Mouse (Mus musculus) kidney, postnatal 4 days (tissue): ENCODE data around the gene Trim2.
A peak's percentile ranks its signal among the peaks of the same experiment; 100 is the strongest.

ENCODE experiments used
- DNase-seq, 2 experiments: peaks; one replicate each; pipeline ENCODE4 v3.0.0; 2021; ENCODE audit warnings: mixed read lengths in 2 of 2

Trim2 gene

DNA sequence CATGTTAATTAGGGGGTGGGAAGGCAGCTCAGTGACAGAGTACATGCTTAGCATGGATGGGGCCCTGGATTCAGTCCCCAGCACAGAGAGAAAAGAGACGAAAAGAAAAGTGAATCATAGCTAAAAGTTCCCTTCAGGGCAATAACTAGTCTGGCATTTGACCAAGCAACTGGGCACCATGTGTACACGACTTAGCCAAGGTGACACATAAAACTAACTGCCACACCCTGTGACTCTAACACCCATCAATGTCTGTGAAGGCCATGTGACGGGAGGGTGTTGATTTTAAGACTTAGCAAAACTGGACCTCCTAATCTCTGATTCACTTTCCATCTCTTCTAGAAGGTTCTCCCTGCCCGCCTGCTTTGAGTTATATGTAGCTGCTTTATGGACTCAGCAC is 12.2 kb upstream of the Trim2 start:
- no peak for DNase-seq

DNA sequence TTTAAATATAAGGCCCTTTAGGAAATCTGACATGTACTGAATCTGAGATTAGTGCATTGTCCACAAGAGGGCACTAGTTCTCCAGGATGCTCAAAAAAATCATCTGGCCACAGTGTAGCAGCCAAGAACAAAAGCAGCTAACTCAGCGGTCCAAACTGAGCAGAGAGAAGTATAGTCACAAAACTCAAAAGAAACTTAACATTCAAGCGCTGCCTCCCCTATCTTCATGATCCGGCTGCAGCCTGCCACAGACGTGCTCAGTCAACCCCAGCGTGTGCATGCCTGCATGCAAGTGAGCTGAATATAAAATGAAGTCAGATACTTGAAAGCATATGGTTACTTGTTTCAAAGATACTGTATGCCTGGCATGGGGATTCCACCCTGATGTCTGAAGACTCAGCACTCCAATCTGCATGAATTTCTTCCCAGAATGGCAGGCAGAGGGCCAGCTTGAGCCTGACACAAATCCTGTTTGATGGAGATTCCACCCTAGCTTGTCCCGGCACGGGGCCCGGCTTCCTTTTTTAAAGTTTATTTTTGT is 8.0 kb upstream of the Trim2 start:
- peak; percentile 47 to 65 for DNase-seq

DNA sequence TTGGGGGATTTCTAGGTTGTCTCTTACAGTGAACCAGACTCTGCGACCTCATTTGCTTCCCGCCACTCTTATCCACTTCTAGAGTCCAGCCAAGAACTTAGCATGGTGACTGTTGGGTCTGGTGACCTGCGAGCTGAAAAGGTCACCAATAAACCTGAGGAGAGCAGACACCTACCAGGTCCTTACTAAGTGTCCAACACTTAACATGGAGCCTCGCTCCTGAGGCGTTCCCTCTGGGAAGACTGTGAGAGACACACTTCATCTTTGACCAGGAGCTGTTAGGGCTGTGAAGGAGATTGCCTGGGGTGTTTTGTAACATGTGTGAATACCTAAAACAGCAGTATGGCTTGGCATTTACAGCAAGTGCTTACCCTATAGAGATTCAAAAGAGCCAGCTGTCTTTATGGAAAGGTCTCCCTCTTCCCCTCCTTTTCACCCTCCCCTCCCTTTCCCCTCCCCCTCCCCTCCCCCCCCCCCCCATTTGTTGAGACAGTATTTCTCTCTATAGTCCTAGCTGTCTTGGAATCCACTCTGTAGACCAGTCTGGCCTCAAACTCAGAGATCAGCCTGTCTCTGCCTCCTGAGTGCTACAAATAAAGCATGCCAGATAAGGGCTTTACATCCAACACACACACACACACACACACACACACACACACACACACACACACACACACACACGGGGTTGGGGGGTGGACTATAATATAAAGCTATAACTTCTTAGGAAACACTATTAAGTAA is 7.3 kb upstream of the Trim2 start:
- DNase-seq, result no peak

DNA sequence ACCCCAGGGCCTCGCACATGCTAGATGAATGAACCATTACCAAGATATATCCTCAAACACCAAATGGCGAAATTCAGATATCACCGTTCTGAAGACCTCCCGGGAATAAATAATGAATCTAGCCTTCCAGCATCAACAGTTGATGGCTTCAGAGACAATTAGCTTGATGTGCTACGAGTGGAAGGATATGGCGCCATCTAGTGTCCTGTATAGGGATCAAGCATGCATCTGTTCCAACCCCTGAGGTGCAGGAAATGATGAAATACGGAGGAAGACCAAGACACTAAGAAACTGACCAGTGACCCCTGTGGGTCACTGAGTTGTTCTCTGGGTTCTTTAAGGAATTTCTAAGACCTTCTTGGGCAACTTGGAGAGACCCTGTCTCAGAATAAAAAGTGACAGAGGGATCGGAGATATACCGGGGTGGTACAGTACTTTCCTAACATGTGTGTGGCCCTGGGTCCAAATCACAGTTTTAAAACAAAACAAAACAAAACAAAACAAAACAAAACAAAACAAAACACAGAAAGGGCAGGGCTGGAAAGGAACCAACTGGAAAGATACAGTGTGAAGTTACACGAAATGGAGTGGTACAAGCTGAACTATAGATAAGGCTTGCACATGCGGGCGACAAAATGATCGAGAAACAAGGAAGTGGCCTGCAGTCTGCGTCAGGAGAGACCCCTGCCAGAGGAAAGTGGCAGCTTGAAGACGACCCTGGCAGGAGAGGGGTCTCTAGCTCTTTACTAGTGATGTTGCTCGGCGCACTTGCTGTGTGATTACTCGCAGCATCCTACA is 6.5 kb upstream of the Trim2 start:
- DNase-seq, result peak; percentile 56 to 73

DNA sequence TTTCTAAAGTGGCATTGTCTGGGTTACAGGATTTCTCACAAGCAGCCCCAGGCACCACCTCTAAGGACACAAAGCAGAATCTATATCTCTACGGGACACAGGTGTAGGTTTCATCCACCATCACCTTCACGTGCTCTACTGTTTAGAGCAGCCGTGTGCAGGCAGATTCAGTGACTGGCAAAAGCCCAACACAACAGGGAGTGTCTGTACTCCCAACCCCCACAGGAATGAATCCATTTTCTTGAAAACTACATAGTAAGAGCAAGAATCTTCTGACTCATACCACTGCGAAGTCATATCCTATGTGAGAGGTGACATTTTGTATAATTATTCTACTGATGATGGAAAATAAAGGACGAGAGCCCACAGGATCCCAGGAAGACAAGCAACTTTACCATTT is 5.6 kb upstream of the Trim2 start:
- no peak for DNase-seq

DNA sequence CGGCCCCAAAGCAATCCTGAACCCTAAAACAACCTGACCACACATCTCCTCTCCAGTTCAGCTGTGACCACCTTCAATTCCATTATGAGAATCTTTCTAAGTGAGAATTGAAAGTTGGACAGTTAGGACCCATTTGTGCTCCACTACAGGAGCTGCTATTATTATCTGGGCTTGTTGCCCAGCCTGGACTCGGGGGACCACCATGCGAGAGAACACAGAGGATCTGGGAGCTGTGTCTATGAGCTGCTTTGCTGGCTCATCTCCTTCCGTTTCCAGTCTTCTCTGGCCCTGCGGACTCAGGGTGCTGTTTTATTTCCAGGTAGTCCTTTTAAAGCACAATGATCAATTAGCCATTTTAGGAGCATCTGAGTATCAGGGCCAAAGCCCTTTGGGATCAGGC is 839 bp upstream of the Trim2 start:
- DNase-seq, result peak in 1 of 2 experiments; percentile 35

DNA sequence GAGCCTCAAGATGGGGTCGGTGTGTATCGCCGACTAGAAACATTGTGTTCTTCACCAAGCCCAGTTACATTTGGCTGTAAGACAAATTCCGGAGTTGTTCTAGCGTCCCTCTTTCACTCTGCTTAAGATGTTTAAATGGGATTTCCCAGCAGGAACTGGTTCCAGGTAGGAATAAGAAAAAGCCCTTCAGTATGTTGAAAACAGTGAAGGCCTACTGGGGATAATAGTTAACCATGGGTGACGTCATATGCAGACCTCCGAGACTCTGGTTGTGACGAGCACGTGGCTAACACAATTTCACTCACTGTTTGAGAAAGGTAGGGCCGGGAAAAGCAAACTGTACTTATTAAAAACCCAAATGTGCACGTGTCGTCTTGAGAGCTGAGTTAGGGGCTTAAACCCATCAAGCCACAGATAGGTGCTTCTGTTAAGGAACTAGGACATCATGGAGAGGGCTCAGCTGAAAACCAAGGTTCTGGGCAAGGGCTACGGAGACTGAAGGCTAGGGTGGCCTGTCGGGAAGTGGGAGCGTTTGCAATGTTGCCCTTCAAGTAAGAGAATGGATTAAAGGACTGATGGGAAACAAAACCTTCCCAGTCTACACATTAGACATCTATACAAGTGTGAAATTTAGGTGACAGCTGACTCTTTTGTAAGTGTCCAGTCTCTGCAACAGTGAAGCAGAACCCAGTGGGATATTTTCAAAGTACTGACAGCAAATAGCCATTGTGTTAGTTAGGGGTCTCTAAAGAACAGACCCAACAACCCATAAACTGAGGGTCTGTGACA is 761 bp downstream of the Trim2 start:
- no peak for DNase-seq

DNA sequence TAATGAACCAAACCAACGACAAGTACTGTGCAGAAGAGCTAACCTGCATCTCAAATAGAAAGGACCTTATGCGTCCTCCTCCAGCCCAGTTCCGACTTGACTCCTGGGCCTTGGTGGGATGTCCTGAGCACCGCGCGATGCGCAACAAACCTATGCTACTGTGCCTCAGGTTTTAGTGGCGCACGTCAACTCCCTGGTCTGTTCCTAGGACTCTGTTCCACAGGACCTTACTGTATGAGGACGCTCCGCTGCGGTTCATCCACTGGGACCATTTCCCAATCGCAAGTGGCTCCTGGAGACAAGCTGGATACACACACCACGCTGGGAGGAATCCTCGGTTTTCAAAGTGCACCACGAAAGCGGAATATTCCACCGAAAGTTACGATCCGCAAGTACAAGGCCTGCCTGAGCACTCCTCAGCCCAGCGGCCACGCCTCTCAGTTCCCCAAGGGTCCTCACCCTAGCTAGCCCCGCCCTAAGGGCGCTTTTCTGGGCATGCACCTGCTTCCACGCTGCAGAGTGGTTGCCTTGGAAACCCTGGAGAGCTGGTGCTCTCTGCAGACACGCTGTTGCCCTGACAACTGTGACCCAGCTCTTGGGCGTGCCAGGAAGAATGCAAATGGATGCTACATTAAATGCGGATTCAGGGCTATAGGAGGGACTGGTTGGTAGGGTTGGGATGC is 1.5 kb downstream of the Trim2 start:
- DNase-seq, result peak; percentile 56 to 72

DNA sequence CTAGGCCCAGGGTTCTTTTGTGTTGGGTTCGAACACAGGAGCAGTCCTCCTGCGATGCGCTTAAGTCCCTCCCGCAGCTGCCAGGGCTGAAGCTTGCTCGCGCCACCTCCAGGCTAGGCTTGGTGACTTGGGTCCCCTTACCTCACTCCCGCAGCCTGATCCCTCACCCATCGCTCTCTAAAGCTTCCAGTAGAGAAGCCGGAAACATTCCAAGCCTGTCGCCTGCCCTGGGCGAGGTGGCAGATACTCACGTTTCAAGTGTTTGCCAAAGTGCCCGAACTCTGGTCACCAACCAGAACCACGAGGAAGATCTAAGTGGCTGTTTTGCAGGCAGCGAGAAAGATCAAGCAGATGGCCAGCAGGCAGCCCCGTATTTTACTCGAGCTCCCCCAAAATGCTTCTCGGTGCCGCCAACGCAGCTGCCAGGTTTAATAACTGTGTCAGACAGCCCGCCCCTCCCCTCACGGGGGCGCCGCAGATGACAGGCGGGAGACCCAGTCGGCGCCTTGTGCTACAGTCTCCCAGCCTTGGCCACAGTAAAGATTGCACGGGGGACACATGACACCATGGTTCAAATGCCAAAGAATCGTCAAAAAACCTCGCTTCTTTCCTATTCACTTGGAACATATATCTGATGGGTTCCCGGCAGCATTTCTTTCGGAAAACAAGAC is 2.2 kb downstream of the Trim2 start:
- DNase-seq, result peak; percentile 65 to 74

DNA sequence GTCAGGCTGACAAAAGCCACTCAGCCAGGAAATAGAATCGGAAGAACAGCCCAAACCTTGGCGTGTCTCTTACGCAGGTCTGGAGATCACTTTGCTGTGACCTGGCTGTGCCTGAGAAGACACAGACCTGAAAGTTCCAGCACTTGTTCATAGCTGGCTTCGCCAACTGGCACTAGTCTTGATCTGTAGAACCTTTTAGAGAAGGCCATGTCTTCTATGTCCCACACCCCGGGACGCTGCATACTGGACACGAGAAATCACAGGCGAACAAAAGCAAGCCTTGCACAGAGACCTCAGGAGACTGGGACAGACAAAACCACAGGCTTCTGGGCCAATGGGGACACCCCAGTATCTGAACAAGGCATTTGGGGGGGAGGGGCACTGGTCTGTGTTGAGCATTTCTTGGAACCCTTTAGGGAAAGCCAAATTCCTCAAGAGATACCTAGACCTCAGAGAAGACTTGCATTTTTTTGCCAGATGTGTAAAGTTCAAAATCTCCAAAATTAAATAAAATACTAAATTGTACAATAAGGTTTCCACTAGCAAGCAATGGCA is 3.2 kb downstream of the Trim2 start:
- DNase-seq, result no peak

DNA sequence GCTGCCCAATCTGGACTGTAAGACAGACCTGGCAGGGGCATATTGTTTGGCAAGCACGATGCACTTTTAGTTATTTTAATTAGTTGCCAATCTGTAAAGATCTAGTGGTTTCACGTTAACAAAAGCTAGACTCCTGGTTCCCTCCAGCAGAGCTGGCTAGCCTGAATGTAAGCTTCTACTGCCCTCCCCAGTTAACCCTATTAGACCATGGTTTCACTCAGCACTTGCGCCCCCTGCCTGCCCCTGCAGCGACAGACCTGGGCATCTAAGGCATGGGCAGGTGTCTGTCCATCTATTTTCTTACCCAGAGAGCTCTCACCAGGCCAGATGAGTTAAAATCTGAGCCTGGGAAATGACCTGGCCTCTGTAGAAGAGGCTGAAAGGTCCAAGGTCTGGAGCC is 4.4 kb downstream of the Trim2 start:
- peak; percentile 83 to 88 for DNase-seq

DNA sequence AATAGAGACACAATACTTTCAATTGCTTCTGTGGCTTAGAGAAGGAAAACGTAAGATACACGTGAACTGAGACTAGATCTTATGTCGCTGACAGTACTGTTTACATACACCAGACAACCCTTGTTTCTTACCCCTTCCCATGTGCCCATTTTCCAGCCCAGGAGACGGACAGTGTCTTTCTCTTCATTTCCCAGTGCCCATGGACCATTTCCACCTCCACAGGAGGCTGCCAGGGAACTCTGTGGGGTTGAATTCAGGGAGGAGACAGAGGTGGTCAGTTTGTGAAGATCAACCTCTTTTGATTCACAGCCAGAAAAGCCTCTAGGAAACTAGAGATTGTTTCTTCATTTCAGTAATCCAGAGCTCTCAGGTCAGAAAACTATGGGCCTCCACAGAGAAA is 5.0 kb downstream of the Trim2 start:
- DNase-seq, result no peak

DNA sequence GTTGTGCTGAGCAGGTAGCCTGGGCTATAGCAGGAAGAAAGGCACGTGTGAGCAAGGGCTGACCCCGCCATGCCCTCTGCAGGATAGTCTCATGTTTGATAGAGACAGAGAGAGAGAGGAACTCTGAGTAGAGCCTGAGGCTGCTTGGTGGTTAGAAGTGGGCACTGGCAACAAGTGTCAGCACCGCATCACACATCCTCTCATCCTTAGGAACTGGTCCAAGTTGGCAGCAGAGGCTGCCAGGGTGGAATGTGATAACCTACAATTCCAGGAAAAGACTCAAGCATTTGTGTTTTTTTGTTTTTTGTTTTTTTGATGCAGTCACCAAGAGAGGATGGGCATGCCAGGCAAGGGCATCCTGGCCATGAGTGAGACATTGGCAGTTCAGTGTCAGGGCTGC is 8.5 kb downstream of the Trim2 start:
- DNase-seq, result no peak

DNA sequence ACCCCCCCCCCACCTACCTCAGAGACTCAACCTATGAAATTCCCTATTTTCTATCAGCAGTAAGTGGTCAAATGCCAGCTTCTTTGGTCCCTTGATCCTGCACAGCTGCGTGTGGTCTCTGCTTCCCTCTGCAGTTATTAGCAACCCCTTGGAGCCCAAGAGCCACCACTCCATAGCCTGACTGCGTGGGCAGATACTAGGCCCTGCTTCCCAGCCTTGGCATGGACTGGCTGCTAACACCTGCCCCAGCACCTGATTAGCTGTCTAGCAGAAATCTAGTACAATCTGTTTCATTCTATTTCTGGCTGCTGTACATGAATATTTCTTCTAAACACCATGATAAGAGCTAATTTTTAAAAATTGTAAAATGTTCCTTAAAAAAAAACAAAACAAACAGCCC is 10.0 kb downstream of the Trim2 start:
- DNase-seq, result no peak

DNA sequence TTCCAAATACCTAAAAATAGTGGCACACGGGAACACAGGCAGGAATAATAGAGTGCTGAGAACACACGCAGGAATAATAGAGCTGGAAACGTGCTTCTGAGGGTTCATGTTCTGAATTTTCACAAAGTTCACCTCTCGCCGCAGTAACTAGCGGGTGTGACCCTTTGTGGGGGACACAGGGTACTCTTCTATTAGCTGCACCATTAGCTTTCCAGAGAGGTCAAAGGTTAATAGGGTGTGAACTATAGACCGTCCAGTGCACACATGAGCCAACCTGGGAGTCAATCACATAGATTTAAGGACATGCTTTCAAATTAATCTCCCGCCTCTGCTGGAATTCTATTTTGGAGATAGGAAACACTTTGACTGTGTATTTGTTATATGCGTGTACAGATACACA is 11.9 kb downstream of the Trim2 start:
- DNase-seq, result peak in 1 of 2 experiments; percentile 28

DNA sequence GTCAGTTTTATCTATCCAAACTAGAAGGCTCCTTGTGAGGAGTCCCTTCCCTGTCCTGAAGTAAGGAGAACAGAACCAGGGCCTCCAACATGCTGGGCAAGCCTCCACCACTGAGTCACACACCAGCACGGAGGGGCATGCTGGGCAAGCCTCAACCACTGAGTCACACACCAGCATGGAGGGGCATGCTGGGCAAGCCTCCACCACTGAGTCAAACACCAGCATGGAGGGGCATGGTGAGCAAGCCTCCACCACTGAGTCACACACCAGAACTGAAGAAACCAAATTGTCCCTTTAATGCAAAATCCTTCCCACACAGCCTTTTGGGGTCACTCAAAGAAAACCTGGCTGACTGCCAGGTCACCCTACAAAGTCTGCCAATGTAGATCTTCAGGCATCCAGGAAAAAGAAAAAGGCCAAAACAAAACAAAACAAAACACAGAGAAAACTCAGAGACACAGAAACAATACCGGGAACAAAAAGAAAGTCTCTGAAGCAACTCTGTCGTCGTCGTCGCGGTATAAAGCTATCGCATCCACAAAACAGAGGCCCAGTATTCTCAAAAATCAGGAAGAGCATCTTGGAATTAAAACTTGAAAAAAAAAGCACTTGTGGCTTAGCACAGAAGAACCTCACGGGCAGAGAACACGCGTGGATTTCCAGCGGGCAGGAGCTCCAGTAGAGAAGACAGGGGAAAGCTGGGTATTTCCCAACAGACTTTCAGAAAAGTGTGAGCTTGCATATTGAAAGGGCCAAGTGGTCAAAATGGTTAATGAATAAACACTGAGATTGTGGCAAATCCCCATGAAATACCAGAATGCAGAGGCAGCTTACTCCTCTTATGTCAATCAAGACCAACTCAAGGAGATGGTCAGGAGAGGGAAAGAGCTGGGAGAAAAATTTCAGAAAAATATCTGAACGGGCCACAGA is 12.7 kb downstream of the Trim2 start:
- DNase-seq, result peak in 1 of 2 experiments; percentile 39

DNA sequence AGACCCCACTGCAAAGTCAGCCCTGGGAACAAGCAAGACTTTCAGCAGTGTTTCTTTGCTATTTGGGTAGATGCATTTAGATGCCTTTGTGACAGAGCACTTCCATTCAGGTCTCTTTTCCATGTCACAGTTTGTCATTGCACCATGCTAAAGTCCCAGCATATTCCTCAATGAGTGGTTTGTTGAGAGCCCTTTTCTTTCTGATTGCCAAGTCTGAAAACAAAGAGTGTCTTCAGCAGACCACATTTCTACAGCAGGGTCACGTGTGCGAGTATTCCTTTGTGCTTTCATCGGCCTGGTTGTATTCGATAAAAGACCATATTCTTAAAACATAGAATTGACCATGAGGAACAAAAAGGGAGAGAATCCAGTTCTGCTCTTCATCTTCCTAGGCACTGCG is 14.4 kb downstream of the Trim2 start:
- DNase-seq, result no peak

DNA sequence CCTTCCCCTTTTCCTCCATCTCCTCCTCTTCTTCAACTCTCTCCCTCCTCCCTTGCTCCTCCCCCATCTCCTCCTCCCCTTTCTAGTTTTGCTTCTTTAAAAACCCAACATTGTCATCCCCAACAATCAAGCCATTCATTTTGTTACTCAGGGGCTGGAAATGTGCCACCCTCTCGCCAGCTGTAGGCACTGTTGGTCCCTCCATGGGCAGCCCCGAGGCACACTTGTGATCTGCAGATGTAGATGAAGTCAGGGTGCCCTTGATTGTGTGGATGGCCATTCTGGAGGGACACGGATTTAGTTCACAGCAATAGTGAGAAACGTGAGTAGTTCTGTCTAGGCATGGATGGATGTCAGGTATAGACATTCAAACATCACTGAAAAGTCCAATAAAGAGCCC is 17.7 kb downstream of the Trim2 start:
- no peak for DNase-seq

DNA sequence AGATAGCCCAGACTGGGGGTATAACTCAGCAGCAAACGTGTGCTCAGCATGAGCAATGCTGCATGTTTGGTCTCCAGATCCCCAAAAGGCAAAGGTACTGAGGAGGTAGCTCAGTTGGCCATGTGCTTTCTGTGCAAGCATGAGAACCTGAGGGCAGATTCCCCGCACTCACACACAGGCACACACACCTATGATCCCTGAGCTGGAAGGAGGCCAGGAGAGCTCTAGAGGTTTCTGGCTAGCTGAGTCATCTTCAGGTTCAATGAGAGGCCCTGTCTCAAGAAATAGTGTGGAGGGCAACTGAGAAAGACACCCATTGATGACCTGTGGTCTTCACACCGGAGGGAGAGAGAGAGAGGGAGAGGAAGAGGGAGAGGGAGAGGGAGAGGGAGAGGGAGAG is 19.4 kb downstream of the Trim2 start:
- DNase-seq, result peak in 1 of 2 experiments; percentile 41

DNA sequence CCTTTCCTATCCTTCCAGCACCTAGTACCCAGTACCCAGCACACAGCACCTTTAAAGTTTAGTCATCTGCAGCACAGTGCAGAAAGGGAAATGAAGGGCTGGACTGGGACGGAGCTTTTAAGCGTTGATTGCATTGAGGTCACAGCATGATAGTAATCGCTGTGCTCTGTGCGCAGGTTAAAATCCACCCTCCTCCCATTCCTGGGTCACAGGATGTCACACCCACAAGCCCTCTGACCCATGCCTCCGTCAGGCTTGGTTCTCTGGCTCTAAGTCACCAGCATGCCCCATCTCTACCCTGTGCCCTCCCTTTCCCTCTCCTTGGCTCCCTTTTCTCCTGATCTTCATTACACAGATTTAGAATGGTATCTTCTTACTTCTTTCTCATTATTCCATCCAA is 20.4 kb downstream of the Trim2 start:
- no peak for DNase-seq

DNA sequence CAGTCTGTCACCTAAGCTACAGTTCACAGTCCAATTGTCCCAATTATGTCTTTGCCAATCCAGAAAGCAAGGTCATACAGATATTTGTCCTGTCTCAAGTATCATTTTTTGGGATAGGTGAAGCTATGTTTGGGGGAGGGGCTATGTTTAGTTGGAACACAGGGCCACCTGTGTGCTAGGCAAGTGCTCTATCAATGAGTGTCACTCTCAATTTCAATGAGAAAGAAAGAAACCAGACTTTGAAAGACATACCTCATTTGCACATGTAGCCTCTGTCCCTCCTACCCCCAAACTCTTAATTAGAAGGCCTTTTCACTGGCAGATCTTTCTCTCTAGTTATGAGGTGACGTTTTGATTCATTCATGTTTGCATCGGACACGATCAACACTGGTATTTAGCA is 21.9 kb downstream of the Trim2 start:
- DNase-seq, result no peak
